Mouse (Mus musculus) bone marrow macrophage, adult 2 months (primary cell): ENCODE results near the gene Cdh11.

Experiments used
- CTCF ChIP-seq: IDR thresholded peaks from 2 replicates; pipeline ENCODE4 v1.5.1; 2012; ENCODE audit warnings: low read depth, mild to moderate bottlenecking, low read length, moderate library complexity
- POLR2A ChIP-seq: IDR thresholded peaks from 2 replicates; pipeline ENCODE4 v1.6.1; 2012; ENCODE audit warnings: mild to moderate bottlenecking, low read depth, low read length, borderline replicate concordance

DNA sequence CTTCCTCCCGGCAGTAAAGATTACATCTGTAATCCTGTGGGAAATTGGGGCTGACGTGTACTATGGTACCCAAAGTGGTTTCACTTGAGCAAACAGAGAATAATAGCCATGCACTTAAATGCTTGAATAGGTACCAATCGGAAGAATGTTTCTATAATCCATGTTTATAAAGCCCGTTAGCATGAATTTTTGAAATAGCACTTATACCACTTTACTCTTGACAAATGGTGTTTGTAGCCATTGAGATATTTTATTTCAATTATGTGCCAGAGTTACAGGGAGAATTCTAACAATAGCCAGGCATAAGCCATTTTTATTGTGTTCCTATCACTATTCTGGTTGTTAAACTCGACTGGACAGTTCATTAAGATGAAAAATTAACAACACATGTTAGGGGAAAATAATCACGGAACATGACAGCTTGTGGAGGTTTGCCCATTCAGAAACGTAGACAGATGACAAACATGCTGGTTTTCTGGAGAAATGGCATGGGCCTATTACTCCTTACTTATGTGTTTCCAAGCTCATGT, 80.0 kb downstream of the Cdh11 start:
- TF ChIP-seq POLR2A (no peak), CTCF (no peak)
